Mouse (Mus musculus): ENCODE results near the gene Ntmt1. TPM values are rescaled to one million over a fixed set of nuclear protein-coding genes. Genes with fewer than 3 reads are reported as not detected.

The Ntmt1 gene
- 32.8 and 44.1 TPM in 2 replicates for polyA plus RNA-seq (2012; rRNA removed)

GRCm38 (mm10) chr2:30807648-30808295, at the start of gene Ntmt1:
Gene Ntmt1 (plus strand): TSS chr2:30807826.
- DNase-seq (ENCODE audit: low spot score), result peak; percentile 94

DNA sequence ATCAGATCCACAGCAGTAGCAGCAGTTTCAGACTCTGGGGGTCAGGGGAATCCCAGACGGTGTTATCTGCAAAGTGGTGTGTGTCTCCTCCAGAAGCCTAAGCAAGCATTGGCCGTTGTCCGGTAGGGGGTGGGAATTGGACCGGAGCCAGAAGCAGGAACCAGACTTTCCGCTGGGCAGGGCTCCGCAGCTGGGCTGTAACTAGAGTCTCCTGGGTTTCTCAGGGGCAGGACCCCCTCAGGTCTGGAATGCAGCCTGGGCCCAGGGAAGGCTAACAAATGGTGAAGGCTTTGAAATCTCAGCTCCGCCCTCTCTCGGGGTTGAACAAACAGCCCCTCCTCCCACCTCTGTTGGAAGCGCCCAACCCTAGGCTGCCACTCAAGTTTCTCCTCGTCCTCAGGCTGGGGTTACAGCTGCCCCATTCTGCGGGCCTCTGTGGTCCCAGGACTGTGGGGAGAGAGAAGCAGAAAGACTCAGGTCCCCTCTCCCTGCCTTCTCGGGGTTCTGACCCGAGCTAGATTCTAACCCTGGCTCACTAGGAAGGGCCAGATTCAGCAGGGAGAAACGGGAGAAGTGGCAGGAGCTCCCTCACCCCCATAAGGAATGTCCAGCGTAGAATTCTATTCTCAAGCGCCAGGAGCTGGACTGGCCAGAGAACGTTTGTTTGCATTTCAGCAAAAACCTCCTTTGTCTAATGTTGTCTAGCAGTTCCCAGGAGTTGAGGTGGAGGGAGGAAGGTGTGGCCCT, 49.1 kb upstream of the Ntmt1 start:
- peak; percentile 72 for DNase-seq (ENCODE audit: low spot score)

- no peak for DNase-seq (ENCODE audit: low spot score)
Measured at GRCm38 (mm10) chr2:30759088-30759374, 48.6 kb upstream of the Ntmt1 start.

GRCm38 (mm10) chr2:30759442-30759841, 48.2 kb upstream of the Ntmt1 start:
- no peak for DNase-seq (ENCODE audit: low spot score)

DNA sequence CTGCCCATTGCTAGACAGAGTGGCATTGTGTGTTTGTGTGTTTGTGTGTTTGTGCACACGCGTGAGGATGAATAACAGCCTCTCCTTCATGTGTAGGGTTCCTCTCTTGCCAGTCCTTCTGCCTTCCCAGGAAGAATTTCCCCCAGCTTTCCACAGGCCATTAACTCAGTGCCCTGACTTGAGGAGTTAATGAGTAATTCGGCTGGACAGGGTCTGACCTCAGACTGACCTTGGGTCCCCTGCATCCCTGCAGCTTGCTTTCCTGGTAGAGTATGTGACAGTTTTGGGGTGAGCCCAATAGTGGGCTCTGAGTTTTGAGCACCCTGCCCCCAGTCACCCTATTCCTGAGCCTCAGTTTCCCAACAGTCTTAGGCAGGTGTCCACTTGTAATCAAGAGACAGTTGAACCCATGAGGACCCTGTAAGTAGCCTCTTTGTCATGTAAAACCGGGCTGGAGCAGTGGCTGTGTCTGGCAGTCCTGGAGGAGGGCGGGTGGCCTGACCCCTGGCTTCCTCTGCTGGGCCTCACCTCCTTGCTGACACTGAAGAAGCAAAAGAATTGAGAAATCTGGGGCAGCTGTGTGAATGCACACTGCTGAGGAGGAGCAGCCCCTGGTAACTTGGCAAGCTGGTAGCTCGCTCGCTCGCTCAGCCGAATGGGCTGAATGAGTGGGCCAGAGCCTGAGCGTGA, 47.6 kb upstream of the Ntmt1 start:
- DNase-seq (ENCODE audit: low spot score), result no peak

GRCm38 (mm10) chr2:30760706-30761105, 46.9 kb upstream of the Ntmt1 start:
- DNase-seq (ENCODE audit: low spot score), result no peak

- DNase-seq (ENCODE audit: low spot score), result no peak
Measured at GRCm38 (mm10) chr2:30766446-30766845, 41.2 kb upstream of the Ntmt1 start.

DNA sequence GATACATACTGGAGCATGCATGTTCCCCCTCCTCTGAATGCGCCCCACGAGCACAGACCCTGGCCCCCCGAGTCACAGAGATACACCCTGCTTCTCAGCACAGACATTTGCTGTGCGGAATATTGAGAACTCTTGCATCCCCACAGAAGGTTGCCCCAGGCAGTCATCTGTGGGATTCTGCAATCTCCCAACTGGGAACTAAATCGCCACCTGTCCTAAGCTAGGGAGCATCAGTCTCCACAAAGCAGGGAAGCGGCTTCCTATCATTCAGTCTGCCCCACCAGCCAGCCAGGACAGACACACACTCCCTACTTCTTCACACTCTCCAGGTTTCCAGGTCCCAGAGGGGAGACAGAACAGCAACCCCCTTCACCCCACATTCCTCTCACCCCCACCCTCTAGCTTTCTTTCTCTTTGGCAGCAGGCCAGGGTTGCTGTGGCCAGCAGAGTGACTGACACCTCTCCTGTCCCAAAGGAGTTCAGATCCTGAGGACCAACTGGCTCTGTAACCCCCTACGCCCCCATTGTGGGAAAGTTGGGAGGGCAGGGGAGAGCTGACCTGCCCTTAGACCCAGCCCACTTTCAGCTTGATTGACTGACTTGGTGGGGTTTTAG, 39.9 kb upstream of the Ntmt1 start:
- DNase-seq (ENCODE audit: low spot score), result no peak

GRCm38 (mm10) chr2:30768529-30768928, 39.1 kb upstream of the Ntmt1 start:
- no peak for DNase-seq (ENCODE audit: low spot score)

DNA sequence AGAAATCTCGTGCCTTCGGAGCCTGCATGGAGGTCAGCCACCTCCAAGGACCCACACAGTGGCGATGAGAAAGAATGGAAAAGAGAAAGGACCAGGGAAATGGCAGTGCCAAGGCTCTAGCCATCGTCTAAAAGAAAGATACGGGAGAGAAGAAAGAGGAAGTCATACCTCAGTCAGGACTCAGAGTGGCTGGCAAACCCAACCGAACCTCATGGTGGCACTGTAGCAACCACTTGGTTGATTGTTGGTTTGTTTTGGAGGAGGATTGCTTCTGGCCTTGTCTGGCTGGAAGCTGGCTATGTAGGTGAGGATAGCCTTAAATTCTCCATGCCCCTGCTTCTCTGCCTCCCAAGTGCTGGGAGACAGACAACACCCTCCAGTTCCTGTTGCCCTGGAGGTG, 38.4 kb upstream of the Ntmt1 start:
- no peak for DNase-seq (ENCODE audit: low spot score)

DNA sequence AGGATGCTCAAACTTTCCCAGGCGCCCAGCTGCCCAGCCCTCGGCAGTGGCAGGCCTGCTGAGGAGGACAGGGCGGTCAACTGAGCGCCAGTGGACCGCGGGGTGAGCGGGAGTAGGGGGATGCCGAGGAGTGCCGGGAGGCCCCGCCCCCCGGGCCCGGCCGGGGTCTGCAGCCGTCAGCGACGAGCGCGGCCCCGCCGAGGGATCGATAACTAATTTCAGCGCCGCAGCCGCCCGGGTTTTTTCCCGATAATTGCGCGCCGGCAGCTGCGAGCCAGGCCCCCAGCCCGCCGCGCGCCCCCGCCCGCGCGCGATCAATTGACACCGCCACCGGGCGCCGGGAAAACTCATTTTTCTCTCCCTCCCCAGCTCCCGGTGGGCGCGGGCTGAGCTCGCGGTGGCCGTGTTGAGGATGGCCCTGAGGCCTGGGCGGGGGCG, 36.2 kb upstream of the Ntmt1 start:
- no peak for DNase-seq (ENCODE audit: low spot score)

- no peak for DNase-seq (ENCODE audit: low spot score)
Measured at GRCm38 (mm10) chr2:30771806-30772460, 35.7 kb upstream of the Ntmt1 start.

- DNase-seq (ENCODE audit: low spot score), result no peak
Measured at GRCm38 (mm10) chr2:30772581-30773312, 34.9 kb upstream of the Ntmt1 start.

GRCm38 (mm10) chr2:30773313-30774005, 34.2 kb upstream of the Ntmt1 start:
- DNase-seq (ENCODE audit: low spot score), result no peak

- no peak for DNase-seq (ENCODE audit: low spot score)
Measured at GRCm38 (mm10) chr2:30775955-30776354, 31.7 kb upstream of the Ntmt1 start.

- no peak for DNase-seq (ENCODE audit: low spot score)
Measured at GRCm38 (mm10) chr2:30777266-30777665, 30.4 kb upstream of the Ntmt1 start.

GRCm38 (mm10) chr2:30778235-30778634, 29.4 kb upstream of the Ntmt1 start:
- no peak for DNase-seq (ENCODE audit: low spot score)

- DNase-seq (ENCODE audit: low spot score), result no peak
Measured at GRCm38 (mm10) chr2:30779241-30779640, 28.4 kb upstream of the Ntmt1 start.

DNA sequence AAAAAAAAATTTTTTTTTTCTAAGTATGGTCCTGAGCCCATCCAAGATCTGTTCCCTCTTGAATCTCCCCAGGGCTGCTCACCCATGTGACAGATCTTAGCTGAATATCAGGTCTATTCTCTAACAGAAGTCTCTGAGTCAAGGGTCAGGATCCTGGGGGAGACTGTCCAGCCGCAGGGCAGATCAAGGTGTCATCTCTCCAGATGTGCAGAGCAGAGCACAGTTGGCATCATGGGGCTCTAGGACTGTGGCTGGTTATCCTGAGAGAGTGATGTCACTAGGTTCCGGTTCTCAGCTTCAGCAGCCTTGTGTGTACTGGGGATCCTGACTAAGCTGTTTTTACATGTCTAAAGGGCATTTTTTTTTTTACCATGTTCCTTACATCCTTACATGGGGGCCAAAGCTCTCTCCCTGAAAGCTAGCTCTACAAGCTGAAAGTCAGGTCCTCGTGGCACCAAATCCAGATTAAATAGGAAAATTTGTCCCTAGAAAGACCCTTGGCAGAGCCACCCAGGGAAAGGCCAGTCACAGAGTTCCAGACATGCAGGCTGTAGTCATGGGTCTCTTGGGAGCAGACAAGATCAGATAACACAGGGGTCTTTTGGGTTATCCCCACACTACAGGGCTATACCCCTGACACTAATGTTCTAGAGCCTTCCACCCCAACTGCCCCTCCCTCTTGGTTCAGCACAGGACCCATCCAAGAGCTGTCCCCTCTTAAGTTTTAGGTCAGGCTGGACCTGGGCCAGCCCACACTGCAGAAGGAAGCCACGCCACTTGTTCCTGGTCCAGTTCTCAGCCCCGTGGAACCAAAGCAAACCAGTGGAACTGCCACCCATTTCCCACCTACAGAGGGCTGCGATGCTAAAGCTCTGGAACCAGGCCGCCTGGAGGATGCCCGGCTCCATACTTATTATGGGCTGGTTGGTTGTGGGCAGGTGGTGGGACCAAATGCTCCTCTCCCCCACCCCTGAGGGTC, 25.0 kb upstream of the Ntmt1 start:
- no peak for DNase-seq (ENCODE audit: low spot score)

- no peak for DNase-seq (ENCODE audit: low spot score)
Measured at GRCm38 (mm10) chr2:30783346-30783745, 24.3 kb upstream of the Ntmt1 start.

Measured in urinary bladder, adult 2 months (tissue).